Mouse (Mus musculus) left cerebral cortex, adult 2 months (tissue): ENCODE results near the gene Gdpgp1. TPM values are rescaled to one million over a fixed set of nuclear protein-coding genes. Genes with fewer than 3 reads are reported as not detected.

Experiments
- DNase-seq, 2 experiments: peaks; one replicate each; pipeline ENCODE4 v3.0.0; 2021 to 2022; ENCODE audit warnings: low spot score in 2 of 2, mixed read lengths in 1 of 2; ENCODE audit errors: extremely low spot score in 1 of 2
- H3K27ac ChIP-seq: fragments of 200-600 bp; 2 replicates; pipeline ENCODE4 v1.8.1; 2022
- H3K4me3 ChIP-seq: fragments of 200-600 bp; 2 replicates; pipeline ENCODE4 v1.8.1; 2022
- CTCF ChIP-seq: fragments of 200-600 bp; IDR thresholded peaks from 2 replicates; pipeline ENCODE4 v1.8.1; 2022; ENCODE audit warnings: antibody characterized with exemption, mild to moderate bottlenecking, moderate library complexity
- intact Hi-C: fragments of 180-260 bp; cut with DNase I; formaldehyde crosslinking; loops from one replicate; pipeline ENCODE4 v1.15.1; 2025
- total RNA-seq, 2 experiments: library from RNA; stranded (reverse); gene quantifications; 2 replicates each; pipeline ENCODE4 v1.2.3; 2021

Gdpgp1 gene
- total RNA-seq, 2 experiments from 2014 or later: 6.1 to 7.5 TPM

DNA sequence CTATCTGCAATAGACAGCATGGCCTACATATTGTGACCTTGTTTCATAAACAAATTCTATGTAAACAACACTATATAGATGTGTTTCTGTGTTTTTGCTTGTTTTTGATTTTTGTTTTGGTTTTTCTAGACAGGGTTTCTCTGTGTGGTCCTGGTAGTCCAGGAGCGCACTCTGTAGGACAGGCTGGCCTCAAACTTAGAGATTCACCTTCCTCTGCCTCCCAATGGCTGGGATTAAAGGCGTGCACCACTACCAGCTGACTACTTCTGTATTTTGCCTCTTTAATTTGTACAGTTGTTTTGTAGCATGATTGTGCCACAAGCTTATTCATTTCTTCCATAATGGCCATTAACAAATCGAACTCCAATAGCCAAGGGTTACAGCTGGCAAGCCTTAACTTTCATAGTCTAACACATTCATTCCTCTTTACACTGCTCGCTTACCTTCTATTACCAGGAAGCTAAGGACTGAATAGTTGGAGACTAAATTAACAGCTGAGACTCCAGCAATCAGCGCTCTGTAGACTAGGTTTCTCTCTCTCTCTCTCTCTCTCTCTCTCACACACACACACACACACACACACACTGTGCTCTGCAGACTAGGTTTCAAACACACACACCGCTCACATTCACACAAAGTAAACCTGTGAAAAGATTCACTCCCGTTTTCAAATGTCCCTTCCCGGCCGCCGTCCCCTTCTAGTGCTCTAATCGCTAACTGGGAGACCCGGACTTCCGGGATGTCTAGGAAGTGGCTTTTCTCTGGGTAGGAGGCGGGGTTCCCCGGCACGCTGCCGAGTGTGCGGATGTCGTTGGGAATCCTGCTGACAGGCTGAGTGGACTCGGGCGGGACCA lies 36.5 kb downstream of the Gdpgp1 start, which contains the start of gene Vps33b:
Vps33b (plus strand) TSS at position 753 of the 854 bp plus-strand sequence.
- Histone ChIP-seq H3K4me3 (peak within 1 kb of the TSS; percentile 93), H3K27ac (peak within 1 kb of the TSS; percentile 58)
- TF ChIP-seq CTCF: no peak
- intact Hi-C loops: no loop called here
- DNase-seq: peak; percentile 94 to 96

DNA sequence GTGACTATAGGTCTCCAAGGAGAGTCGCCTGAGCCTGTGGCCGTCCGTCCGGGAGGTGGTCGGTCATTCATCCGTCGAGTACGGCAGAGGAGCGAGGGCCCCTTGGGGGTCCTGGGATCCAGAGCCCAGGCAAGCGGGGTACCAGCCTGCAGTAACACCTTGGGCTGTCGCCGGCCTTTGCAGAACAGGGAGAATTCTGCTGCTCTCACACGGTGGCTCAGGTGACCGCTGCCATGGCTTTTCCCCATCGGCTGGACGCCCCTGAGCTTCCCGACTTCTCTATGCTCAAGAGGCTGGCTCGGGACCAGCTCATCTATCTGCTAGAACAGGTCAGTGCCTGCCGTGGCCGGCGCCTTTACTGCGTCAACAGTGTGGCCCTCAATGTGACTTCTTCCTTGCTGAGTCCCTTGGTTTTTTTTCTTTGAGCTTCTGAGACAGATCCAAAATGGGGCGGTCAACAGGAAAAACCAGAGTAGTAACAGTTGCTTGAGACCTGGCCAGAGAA lies 37.1 kb downstream of the Gdpgp1 start:
- Histone ChIP-seq H3K27ac (peak overlapping the region; percentile 58), H3K4me3 (peak overlapping the region; percentile 93)
- intact Hi-C loops: no loop called here
- DNase-seq: no peak
- TF ChIP-seq CTCF: no peak

DNA sequence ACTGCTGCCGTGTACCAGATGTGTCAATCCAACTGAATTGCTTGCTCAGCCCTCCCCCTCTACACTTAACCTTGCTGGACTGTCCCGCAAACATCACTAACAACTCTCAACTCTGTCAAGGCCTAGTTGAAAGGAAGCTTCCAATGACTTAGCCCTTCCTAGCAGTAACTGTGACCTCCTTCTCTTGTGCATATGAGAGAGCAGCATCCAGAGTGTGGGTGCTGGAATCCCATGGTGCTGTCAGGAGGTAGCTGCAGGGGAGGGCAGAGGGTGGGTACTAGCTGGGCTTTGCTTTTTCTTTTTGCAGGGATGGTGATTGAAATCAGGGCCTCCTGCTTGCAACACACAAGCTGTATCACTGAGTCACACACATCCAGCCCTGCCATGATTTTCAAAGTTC lies 40.8 kb downstream of the Gdpgp1 start:
- Histone ChIP-seq H3K27ac (no peak overlapping the region), H3K4me3 (no peak overlapping the region)
- no peak for DNase-seq
- TF ChIP-seq CTCF: no peak
- intact Hi-C loops: no loop called here

GRCm38 (mm10) chr7:80276374-80276773 lies 43.7 kb downstream of the Gdpgp1 start:
- no peak overlapping the region for H3K4me3 ChIP-seq
- DNase-seq: no peak

GRCm38 (mm10) chr7:80280032-80280431 lies 47.4 kb downstream of the Gdpgp1 start:
- intact Hi-C loops: no loop called here
- no peak for TF ChIP-seq CTCF
- no peak for DNase-seq
- Histone ChIP-seq H3K27ac (no peak overlapping the region), H3K4me3 (no peak overlapping the region)

More at GRCm38 (mm10) chr7:80276374-80276773, 43.7 kb downstream of the Gdpgp1 start:
- TF ChIP-seq CTCF: no peak
- intact Hi-C loops: no loop called here
- H3K27ac ChIP-seq: no peak overlapping the region

- TF ChIP-seq CTCF: peak; percentile 1; the same call in 1 of the 2 replicates
- DNase-seq: no peak
- no peak overlapping the region for H3K27ac ChIP-seq
- intact Hi-C loops: no loop called here
- no peak overlapping the region for H3K4me3 ChIP-seq
These were observed 48.3 kb downstream of the Gdpgp1 start for GRCm38 (mm10) chr7:80280998-80281397.

DNA sequence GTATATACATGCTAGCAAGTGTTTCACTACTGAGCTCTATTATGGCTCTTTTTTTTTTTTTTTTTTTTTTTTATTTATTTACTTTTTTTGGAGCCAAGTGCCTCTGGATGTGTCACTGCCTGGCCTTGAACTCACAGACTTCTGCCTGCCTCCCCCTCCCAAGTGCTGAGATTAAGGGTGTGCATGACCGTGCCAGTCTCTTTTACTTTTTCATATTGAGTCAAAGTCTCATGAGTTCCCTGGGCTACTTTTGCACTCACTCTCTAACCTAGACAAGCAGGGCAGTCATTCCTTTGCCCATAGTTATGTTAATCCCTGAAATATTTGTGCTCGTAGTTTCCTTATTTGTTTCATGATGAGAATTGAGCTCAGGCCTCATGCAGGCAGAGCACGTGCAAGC lies 49.0 kb downstream of the Gdpgp1 start:
- TF ChIP-seq CTCF: no peak
- H3K4me3 ChIP-seq: no peak overlapping the region
- no peak overlapping the region for H3K27ac ChIP-seq
- no peak for DNase-seq
- intact Hi-C loops: no loop called here

GRCm38 (mm10) chr7:80283226-80283918 lies 50.7 kb downstream of the Gdpgp1 start:
- Histone ChIP-seq H3K27ac (no peak overlapping the region), H3K4me3 (no peak overlapping the region)
- no peak for TF ChIP-seq CTCF
- intact Hi-C loops: no loop called here
- no peak for DNase-seq

DNA sequence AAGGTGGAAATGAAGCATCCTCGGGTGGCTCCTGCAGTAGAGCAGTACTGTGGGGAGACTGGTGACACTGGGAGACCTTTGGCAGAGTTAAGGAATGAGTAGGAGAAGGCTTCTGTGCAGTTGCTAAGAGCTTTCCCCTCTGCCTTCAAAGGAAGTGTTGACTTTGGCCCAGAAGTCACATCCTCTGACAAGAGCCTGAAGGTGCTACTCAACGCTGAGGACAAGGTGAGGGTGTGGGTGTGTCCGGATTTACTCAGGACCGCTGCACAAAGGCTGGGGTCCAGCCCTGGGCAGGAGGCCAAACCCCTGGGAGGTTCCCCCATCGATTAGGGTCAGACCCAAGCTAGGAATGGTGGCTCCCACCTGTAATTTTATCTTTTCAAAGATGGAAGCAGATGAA lies 51.7 kb downstream of the Gdpgp1 start:
- intact Hi-C loops: no loop called here
- TF ChIP-seq CTCF: no peak
- DNase-seq: no peak
- H3K27ac ChIP-seq: no peak overlapping the region
- no peak overlapping the region for H3K4me3 ChIP-seq

- no peak for DNase-seq
- intact Hi-C loops: no loop called here
These were observed 53.1 kb downstream of the Gdpgp1 start for GRCm38 (mm10) chr7:80285725-80286124.

DNA sequence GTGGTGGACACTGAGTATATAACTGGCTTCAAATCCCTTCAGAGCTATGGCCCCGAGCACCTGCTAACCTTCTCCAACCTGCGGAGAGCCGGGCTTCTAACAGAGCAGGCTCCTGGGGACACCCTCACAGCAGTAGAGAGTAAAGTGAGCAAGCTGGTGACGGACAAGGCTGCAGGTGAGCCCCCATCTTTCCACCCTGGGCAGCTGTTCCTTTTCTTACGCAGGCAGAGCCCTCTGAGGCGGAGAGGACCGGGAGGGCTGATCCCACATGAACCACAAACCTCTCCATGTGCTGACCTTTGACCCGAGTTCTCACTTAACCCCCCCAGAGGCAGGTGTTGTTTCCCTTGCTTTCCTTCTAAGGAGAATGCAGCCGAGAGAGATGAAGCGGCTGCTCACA lies 55.1 kb downstream of the Gdpgp1 start:
- no peak overlapping the region for H3K4me3 ChIP-seq
- no peak for TF ChIP-seq CTCF
- H3K27ac ChIP-seq: no peak overlapping the region
- intact Hi-C loops: no loop called here
- no peak for DNase-seq

More at GRCm38 (mm10) chr7:80285725-80286124, 53.1 kb downstream of the Gdpgp1 start:
- TF ChIP-seq CTCF: no peak
- Histone ChIP-seq H3K4me3 (no peak overlapping the region), H3K27ac (no peak overlapping the region)

Other genes with a start within 250 kb of the Gdpgp1 start
- gene Zfp710, start 208.1 kb upstream of the Gdpgp1 start, total RNA-seq: 10 to 100 TPM; 18.9 to 21.7 TPM
- 10 to 100 TPM; 53.9 to 67.1 TPM for gene Idh2, start 117.5 kb upstream of the Gdpgp1 start, total RNA-seq
- gene Sema4b, start 46.0 kb upstream of the Gdpgp1 start, total RNA-seq: 10 to 100 TPM; 19.4 to 20.6 TPM
- gene Cib1, start 52 bp upstream of the Gdpgp1 start, total RNA-seq: 10 to 100 TPM; 21.7 to 22.4 TPM
- 1 to 10 TPM; 2.0 to 2.8 TPM for gene Ttll13, start 13.5 kb downstream of the Gdpgp1 start, total RNA-seq
- 10 to 100 TPM; 40.8 to 45.3 TPM for gene Ngrn, start 28.4 kb downstream of the Gdpgp1 start, total RNA-seq
- 10 to 100 TPM; 21.5 to 23.2 TPM for gene Vps33b, start 36.8 kb downstream of the Gdpgp1 start, total RNA-seq
- under 1 TPM; 0.77 to 0.97 TPM for gene Prc1, start 61.6 kb downstream of the Gdpgp1 start, total RNA-seq
- 10 to 100 TPM; 14.9 to 15.2 TPM for gene Rccd1, start 91.6 kb downstream of the Gdpgp1 start, total RNA-seq
- 10 to 100 TPM; 37.7 to 43.7 TPM for gene Unc45a, start 108.1 kb downstream of the Gdpgp1 start, total RNA-seq
- 10 to 100 TPM; 46.4 to 56.4 TPM for gene Hddc3, start 110.2 kb downstream of the Gdpgp1 start, total RNA-seq
- gene Man2a2, start 138.5 kb downstream of the Gdpgp1 start, total RNA-seq: 100 to 1,000 TPM; 152 to 157 TPM
- gene Fes, start 155.1 kb downstream of the Gdpgp1 start, total RNA-seq: 1 to 10 TPM; 5.3 to 6.8 TPM
- 10 to 100 TPM; 38.0 to 40.7 TPM for gene Furin, start 172.6 kb downstream of the Gdpgp1 start, total RNA-seq